Mouse (Mus musculus): ENCODE data around the gene Srgap3. TPM values are rescaled to one million over a fixed set of nuclear protein-coding genes. Genes with fewer than 3 reads are reported as not detected.

The Srgap3 gene
- total RNA-seq, 1 experiment: 3.3 TPM

- H3K9me3 ChIP-seq (ENCODE audit: control insufficient read depth, insufficient read depth, low read depth, low read length): no peaks in the 10 kb centered on the region
- no peak for TF ChIP-seq ZC3H11A (IDR thresholded peaks at IDR 0.05; ENCODE audit: borderline replicate concordance, low read depth, low read length)
- TF ChIP-seq ZNF384 (IDR thresholded peaks at IDR 0.05; ENCODE audit: low read depth, low read length): no peak
- no peak for TF ChIP-seq CHD2 (IDR thresholded peaks at IDR 0.05; ENCODE audit: low read depth, low read length)
- no peak for TF ChIP-seq HCFC1 (IDR thresholded peaks at IDR 0.05; ENCODE audit: borderline replicate concordance, insufficient read depth, low read length)
- no peak for TF ChIP-seq MAFK (IDR thresholded peaks at IDR 0.05; ENCODE audit: insufficient read depth, low read depth, low read length)
- DNase-seq (ENCODE audit: low read depth, low spot score): no peak
- H3K27ac ChIP-seq (ENCODE audit: insufficient read depth, low read depth, low read length, poor library complexity, severe bottlenecking): no peak overlapping the region
- in situ Hi-C loops (cut with MboI; ENCODE audit: low sequenced_read_pairs in 2 of 2, unreplicated experiment in 2 of 2): no loop called here
- H3K36me3 ChIP-seq (ENCODE audit: control insufficient read depth, insufficient read depth, low read length, poor library complexity, severe bottlenecking): no peaks in the 10 kb centered on the region; the same call in 1 of the 2 replicates
- no peaks in the 10 kb centered on the region for H3K4me1 ChIP-seq (ENCODE audit: control insufficient read depth in 2 of 2, insufficient read depth in 2 of 2, low read length in 2 of 2, poor library complexity in 1 of 2)
- no peak overlapping the region for H3K4me3 ChIP-seq (ENCODE audit: insufficient read depth in 1 of 2, low read depth in 1 of 2, low read length in 2 of 2, poor library complexity in 1 of 2, severe bottlenecking in 1 of 2)
- no peak overlapping the region for H3K9ac ChIP-seq (ENCODE audit: insufficient read depth, low read depth, low read length, poor library complexity, severe bottlenecking)
Observed at GRCm38 (mm10) chr6:112788617-112789016, 158.4 kb downstream of the Srgap3 start.

- H3K4me1 ChIP-seq (ENCODE audit: control insufficient read depth in 2 of 2, insufficient read depth in 2 of 2, low read length in 2 of 2, poor library complexity in 1 of 2): no peaks in the 10 kb centered on the region
- H3K9ac ChIP-seq (ENCODE audit: insufficient read depth, low read depth, low read length, poor library complexity, severe bottlenecking): no peak overlapping the region
- H3K4me3 ChIP-seq (ENCODE audit: insufficient read depth in 1 of 2, low read depth in 1 of 2, low read length in 2 of 2, poor library complexity in 1 of 2, severe bottlenecking in 1 of 2): no peak overlapping the region
- H3K27ac ChIP-seq (ENCODE audit: insufficient read depth, low read depth, low read length, poor library complexity, severe bottlenecking): no peak overlapping the region
- TF ChIP-seq MAFK (IDR thresholded peaks at IDR 0.05; ENCODE audit: insufficient read depth, low read depth, low read length): no peak
- no peak for TF ChIP-seq CHD2 (IDR thresholded peaks at IDR 0.05; ENCODE audit: low read depth, low read length)
- no peak for TF ChIP-seq ZNF384 (IDR thresholded peaks at IDR 0.05; ENCODE audit: low read depth, low read length)
- no peak for TF ChIP-seq ZC3H11A (IDR thresholded peaks at IDR 0.05; ENCODE audit: borderline replicate concordance, low read depth, low read length)
- TF ChIP-seq HCFC1 (IDR thresholded peaks at IDR 0.05; ENCODE audit: borderline replicate concordance, insufficient read depth, low read length): no peak
- no peaks in the 10 kb centered on the region for H3K9me3 ChIP-seq (ENCODE audit: control insufficient read depth, insufficient read depth, low read depth, low read length)
- H3K36me3 ChIP-seq (ENCODE audit: control insufficient read depth, insufficient read depth, low read length, poor library complexity, severe bottlenecking): no peaks in the 10 kb centered on the region; the same call in 1 of the 2 replicates
- no peak for DNase-seq (ENCODE audit: low read depth, low spot score)
- in situ Hi-C loops (cut with MboI; ENCODE audit: low sequenced_read_pairs in 2 of 2, unreplicated experiment in 2 of 2): no loop called here
Observed at GRCm38 (mm10) chr6:112788174-112788573, 158.9 kb downstream of the Srgap3 start.

- H3K9ac ChIP-seq (ENCODE audit: insufficient read depth, low read depth, low read length, poor library complexity, severe bottlenecking): no peak overlapping the region
- H3K4me3 ChIP-seq (ENCODE audit: insufficient read depth in 1 of 2, low read depth in 1 of 2, low read length in 2 of 2, poor library complexity in 1 of 2, severe bottlenecking in 1 of 2): no peak overlapping the region
- DNase-seq (ENCODE audit: low read depth, low spot score): peak; percentile 22
- in situ Hi-C loops (cut with MboI; ENCODE audit: low sequenced_read_pairs in 2 of 2, unreplicated experiment in 2 of 2): loop anchor here in 1 of 2 experiments (5.0 kb wide), 1 partner anchor 64 kb away; no protein-coding TSS in a partner anchor
- no peak overlapping the region for H3K27ac ChIP-seq (ENCODE audit: insufficient read depth, low read depth, low read length, poor library complexity, severe bottlenecking)
- peaks cover 0 to 8% of the 10 kb centered on the region in 2 experiments; a peak in 1 of 4 replicates for H3K4me1 ChIP-seq (ENCODE audit: control insufficient read depth in 2 of 2, insufficient read depth in 2 of 2, low read length in 2 of 2, poor library complexity in 1 of 2)
- no peaks in the 10 kb centered on the region for H3K9me3 ChIP-seq (ENCODE audit: control insufficient read depth, insufficient read depth, low read depth, low read length)
- no peak for TF ChIP-seq MAFK (IDR thresholded peaks at IDR 0.05; ENCODE audit: insufficient read depth, low read depth, low read length)
- no peak for TF ChIP-seq ZNF384 (IDR thresholded peaks at IDR 0.05; ENCODE audit: low read depth, low read length)
- no peak for TF ChIP-seq HCFC1 (IDR thresholded peaks at IDR 0.05; ENCODE audit: borderline replicate concordance, insufficient read depth, low read length)
- TF ChIP-seq CHD2 (IDR thresholded peaks at IDR 0.05; ENCODE audit: low read depth, low read length): no peak
- peak; percentile 86 for TF ChIP-seq ZC3H11A (IDR thresholded peaks at IDR 0.05; ENCODE audit: borderline replicate concordance, low read depth, low read length)
- H3K36me3 ChIP-seq (ENCODE audit: control insufficient read depth, insufficient read depth, low read length, poor library complexity, severe bottlenecking): no peaks in the 10 kb centered on the region
Observed at GRCm38 (mm10) chr6:112781409-112782093, 165.5 kb downstream of the Srgap3 start.

- H3K27ac ChIP-seq (ENCODE audit: insufficient read depth, low read depth, low read length, poor library complexity, severe bottlenecking): no peak overlapping the region
Observed at GRCm38 (mm10) chr6:112778211-112778610, 168.9 kb downstream of the Srgap3 start.

More at GRCm38 (mm10) chr6:112778211-112778610, 168.9 kb downstream of the Srgap3 start:
- no peak for TF ChIP-seq CHD2 (IDR thresholded peaks at IDR 0.05; ENCODE audit: low read depth, low read length)
- TF ChIP-seq MAFK (IDR thresholded peaks at IDR 0.05; ENCODE audit: insufficient read depth, low read depth, low read length): no peak
- no peak for TF ChIP-seq HCFC1 (IDR thresholded peaks at IDR 0.05; ENCODE audit: borderline replicate concordance, insufficient read depth, low read length)
- TF ChIP-seq ZC3H11A (IDR thresholded peaks at IDR 0.05; ENCODE audit: borderline replicate concordance, low read depth, low read length): no peak
- no peak for TF ChIP-seq ZNF384 (IDR thresholded peaks at IDR 0.05; ENCODE audit: low read depth, low read length)
- H3K9me3 ChIP-seq (ENCODE audit: control insufficient read depth, insufficient read depth, low read depth, low read length): no peaks in the 10 kb centered on the region
- peak; percentile 9 for DNase-seq (ENCODE audit: low read depth, low spot score)
- H3K4me3 ChIP-seq (ENCODE audit: insufficient read depth in 1 of 2, low read depth in 1 of 2, low read length in 2 of 2, poor library complexity in 1 of 2, severe bottlenecking in 1 of 2): no peak overlapping the region
- H3K4me1 ChIP-seq (ENCODE audit: control insufficient read depth in 2 of 2, insufficient read depth in 2 of 2, low read length in 2 of 2, poor library complexity in 1 of 2): peaks cover 0 to 8% of the 10 kb centered on the region in 2 experiments; a peak in 1 of 4 replicates
- in situ Hi-C loops (cut with MboI; ENCODE audit: low sequenced_read_pairs in 2 of 2, unreplicated experiment in 2 of 2): no loop called here
- H3K9ac ChIP-seq (ENCODE audit: insufficient read depth, low read depth, low read length, poor library complexity, severe bottlenecking): no peak overlapping the region
- H3K36me3 ChIP-seq (ENCODE audit: control insufficient read depth, insufficient read depth, low read length, poor library complexity, severe bottlenecking): no peaks in the 10 kb centered on the region
